Comparison of ENCODE assay signal across 29 mouse cellular contexts in the genomic region with DNA sequence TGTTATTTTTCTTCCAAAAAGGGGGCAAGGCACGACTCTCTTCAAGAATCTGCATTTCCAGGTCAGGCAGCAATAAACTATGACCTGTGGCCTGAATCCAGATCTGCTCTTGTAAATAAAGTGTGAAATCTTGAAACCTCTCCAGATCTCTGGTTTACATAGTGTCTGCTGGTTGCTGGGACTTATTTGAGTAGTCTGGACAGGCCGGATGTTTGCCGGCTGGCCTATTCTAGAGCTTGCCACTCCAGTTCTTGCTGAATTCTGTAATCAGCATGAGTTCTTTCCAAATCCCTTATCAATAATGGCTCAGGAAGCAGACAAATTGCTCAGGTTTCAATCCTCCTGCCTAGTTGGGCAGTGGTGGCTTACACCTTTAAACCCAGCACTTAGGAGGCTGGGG. TPM values are rescaled to one million over a fixed set of nuclear protein-coding genes. Genes with fewer than 3 reads are reported as not detected.
DNase-seq lines count a peak whose midpoint lies in the region; ATAC-seq and TF ChIP-seq lines count a peak whose summit lies in the region.
"Had no signal": no experiment of that assay in that cellular context is flagged by ENCODE, and none has a peak within 500 bp of the region (broad histone marks: within the 10 kb centered on the region; RNA-seq: fewer than 3 reads in every experiment).

No protein-coding gene starts in this region.

- DNase-seq in liver, embryonic 11.5 days (ENCODE audit: low spot score): no peak
- no peak for DNase-seq in right cerebral cortex, postnatal 36 days (ENCODE audit: low spot score in 2 of 2)
- no peak for DNase-seq in left cerebral cortex, adult 18-20 months (ENCODE audit: low spot score in 2 of 2)
- DNase-seq: adrenal gland, postnatal 14 days; cerebellum, postnatal 25 days; embryo, embryonic 11 days; gastrocnemius, postnatal 36 days; heart, postnatal 4 days; right cerebral cortex, adult 18-20 months; thymus, postnatal 4 days had no signal

- TF ChIP-seq CTCF in intestine, postnatal 0 days (IDR thresholded peaks at IDR 0.05; ENCODE audit: low read depth): no peak

- 40% methylated on average over 3 of the region's 3 CpGs for WGBS in intestine, embryonic 16.5 days
- WGBS in intestine, postnatal 0 days: 40% methylated on average over 3 of the region's 3 CpGs
- WGBS in liver, embryonic 16.5 days (ENCODE audit: insufficient replicate concordance): 56% methylated on average over 3 of the region's 3 CpGs
- 64% methylated on average over 3 of the region's 3 CpGs for WGBS in liver, embryonic 11.5 days
- WGBS in lung, embryonic 15.5 days: 25% methylated on average over 3 of the region's 3 CpGs
- WGBS in stomach, embryonic 16.5 days: 23% methylated on average over 3 of the region's 3 CpGs

- no peak overlapping the region for H3K27ac ChIP-seq in intestine, embryonic 16.5 days (ENCODE audit: low read length)
- no peak overlapping the region for H3K27ac ChIP-seq in intestine, postnatal 0 days (ENCODE audit: low read depth, low read length)
- H3K27ac ChIP-seq in liver, embryonic 16.5 days (ENCODE audit: low read length): no peak overlapping the region; the same call in 1 of the 2 replicates
- H3K27ac ChIP-seq in liver, embryonic 11.5 days (ENCODE audit: low read depth, low read length): no peak overlapping the region
- no peak overlapping the region for H3K27ac ChIP-seq in lung, embryonic 15.5 days
- no peak overlapping the region for H3K27ac ChIP-seq in stomach, embryonic 16.5 days (ENCODE audit: low read length)
- H3K27ac ChIP-seq: heart, embryonic 15.5 days; macrophage; midbrain, embryonic 12.5 days; neural tube, embryonic 13.5 days had no signal

- peak; percentile 58; the same call in 1 of the 2 replicates for ATAC-seq in intestine, embryonic 16.5 days
- no peak for ATAC-seq in intestine, postnatal 0 days
- ATAC-seq in liver, embryonic 16.5 days (ENCODE audit: low read depth): peak; percentile 74
- ATAC-seq in liver, embryonic 11.5 days (replicated peaks; ENCODE audit: low FRiP score): no peak
- ATAC-seq in lung, embryonic 15.5 days (ENCODE audit: borderline replicate concordance, extremely low read depth, low FRiP score, low TSS enrichment): 0 out of 2 replicates have a peak, but pooled peaks have one; percentile 58
- peak; percentile 54 for ATAC-seq in stomach, embryonic 16.5 days (ENCODE audit: insufficient read depth, low FRiP score)
- ATAC-seq: activated CD4-positive, CD25-positive, alpha-beta regulatory T cell, adult 4 months; forebrain, embryonic 16.5 days; hindbrain, embryonic 16.5 days had no signal

- H3K9ac ChIP-seq in intestine, embryonic 16.5 days (ENCODE audit: low read depth, low read length): no peak overlapping the region
- no peak overlapping the region for H3K9ac ChIP-seq in intestine, postnatal 0 days (ENCODE audit: low read depth, low read length)
- H3K9ac ChIP-seq in liver, embryonic 16.5 days (ENCODE audit: low read depth, low read length): no peak overlapping the region
- H3K9ac ChIP-seq in liver, embryonic 11.5 days (ENCODE audit: low read depth, low read length): no peak overlapping the region
- H3K9ac ChIP-seq in lung, embryonic 15.5 days: no peak overlapping the region
- H3K9ac ChIP-seq in stomach, embryonic 16.5 days (ENCODE audit: low read length): no peak overlapping the region
- H3K9ac ChIP-seq: heart, embryonic 15.5 days; midbrain, embryonic 12.5 days; neural tube, embryonic 13.5 days had no signal

- H3K9me3 ChIP-seq in intestine, embryonic 16.5 days (ENCODE audit: control insufficient read depth, low read length): no peaks in the 10 kb centered on the region
- H3K9me3 ChIP-seq in intestine, postnatal 0 days (ENCODE audit: control insufficient read depth): no peaks in the 10 kb centered on the region
- H3K9me3 ChIP-seq in liver, embryonic 16.5 days (replicated peaks; ENCODE audit: control insufficient read depth, low read length): no peaks in the 10 kb centered on the region
- H3K9me3 ChIP-seq in liver, embryonic 11.5 days (ENCODE audit: control insufficient read depth, low read length): no peaks in the 10 kb centered on the region
- H3K9me3 ChIP-seq in lung, embryonic 15.5 days: no peaks in the 10 kb centered on the region
- no peaks in the 10 kb centered on the region for H3K9me3 ChIP-seq in stomach, embryonic 16.5 days (replicated peaks; ENCODE audit: control insufficient read depth, low read length)
- H3K9me3 ChIP-seq: G1E; heart, embryonic 15.5 days; midbrain, embryonic 12.5 days; neural tube, embryonic 13.5 days had no signal

- H3K4me2 ChIP-seq in intestine, embryonic 16.5 days (ENCODE audit: low read depth, low read length): no peak overlapping the region
- H3K4me2 ChIP-seq in intestine, postnatal 0 days (replicated peaks; ENCODE audit: low read depth): no peak overlapping the region
- no peak overlapping the region for H3K4me2 ChIP-seq in liver, embryonic 16.5 days (ENCODE audit: low read depth, low read length)
- no peak overlapping the region for H3K4me2 ChIP-seq in liver, embryonic 11.5 days
- no peak overlapping the region for H3K4me2 ChIP-seq in lung, embryonic 15.5 days
- no peak overlapping the region for H3K4me2 ChIP-seq in stomach, embryonic 16.5 days (ENCODE audit: low read depth, low read length)
- H3K4me2 ChIP-seq: heart, embryonic 15.5 days; midbrain, embryonic 12.5 days; neural tube, embryonic 13.5 days had no signal

- H3K4me1 ChIP-seq in intestine, embryonic 16.5 days (ENCODE audit: control insufficient read depth, insufficient read depth, low read length): no peaks in the 10 kb centered on the region
- H3K4me1 ChIP-seq in intestine, postnatal 0 days (replicated peaks; ENCODE audit: control insufficient read depth, insufficient read depth, low read length): no peaks in the 10 kb centered on the region
- no peaks in the 10 kb centered on the region for H3K4me1 ChIP-seq in liver, embryonic 16.5 days (ENCODE audit: control insufficient read depth, low read depth, low read length)
- H3K4me1 ChIP-seq in liver, embryonic 11.5 days (replicated peaks; ENCODE audit: control insufficient read depth, insufficient read depth, low read length): no peaks in the 10 kb centered on the region
- peaks cover 12% of the 10 kb centered on the region; the same call in 1 of the 2 replicates for H3K4me1 ChIP-seq in lung, embryonic 15.5 days
- peaks cover 4% of the 10 kb centered on the region; the same call in 1 of the 2 replicates for H3K4me1 ChIP-seq in stomach, embryonic 16.5 days (ENCODE audit: control insufficient read depth, insufficient read depth, low read length)
- H3K4me1 ChIP-seq: heart, embryonic 15.5 days; midbrain, embryonic 12.5 days had no signal

- H3K27me3 ChIP-seq in intestine, embryonic 16.5 days (replicated peaks; ENCODE audit: control insufficient read depth, insufficient read depth, low read length): no peaks in the 10 kb centered on the region
- H3K27me3 ChIP-seq in intestine, postnatal 0 days (replicated peaks; ENCODE audit: control insufficient read depth, insufficient read depth, low read length): no peaks in the 10 kb centered on the region
- no peaks in the 10 kb centered on the region for H3K27me3 ChIP-seq in liver, embryonic 16.5 days (ENCODE audit: control insufficient read depth, insufficient read depth, low read depth, low read length)
- H3K27me3 ChIP-seq in liver, embryonic 11.5 days (replicated peaks; ENCODE audit: control insufficient read depth, insufficient read depth, low read length): no peaks in the 10 kb centered on the region
- no peaks in the 10 kb centered on the region for H3K27me3 ChIP-seq in lung, embryonic 15.5 days
- no peaks in the 10 kb centered on the region for H3K27me3 ChIP-seq in stomach, embryonic 16.5 days (ENCODE audit: control insufficient read depth, insufficient read depth, low read length)
- H3K27me3 ChIP-seq: heart, embryonic 15.5 days had no signal

- no peak overlapping the region for H3K4me3 ChIP-seq in intestine, embryonic 16.5 days (ENCODE audit: low read length)
- no peak overlapping the region for H3K4me3 ChIP-seq in intestine, postnatal 0 days (ENCODE audit: low read depth, low read length)
- H3K4me3 ChIP-seq in liver, embryonic 16.5 days (ENCODE audit: low read depth, low read length): no peak overlapping the region
- no peak overlapping the region for H3K4me3 ChIP-seq in liver, embryonic 11.5 days (ENCODE audit: low read depth, low read length)
- no peak overlapping the region for H3K4me3 ChIP-seq in lung, embryonic 15.5 days
- H3K4me3 ChIP-seq in stomach, embryonic 16.5 days (replicated peaks; ENCODE audit: low read length): no peak overlapping the region
- H3K4me3 ChIP-seq: heart, embryonic 15.5 days; midbrain, embryonic 12.5 days; neural tube, embryonic 13.5 days had no signal

- H3K36me3 ChIP-seq in intestine, embryonic 16.5 days (ENCODE audit: control insufficient read depth, insufficient read depth, low read length): no peaks in the 10 kb centered on the region
- no peaks in the 10 kb centered on the region for H3K36me3 ChIP-seq in intestine, postnatal 0 days (ENCODE audit: control insufficient read depth, insufficient read depth)
- H3K36me3 ChIP-seq in liver, embryonic 16.5 days (ENCODE audit: control insufficient read depth, insufficient read depth): no peaks in the 10 kb centered on the region
- no peaks in the 10 kb centered on the region for H3K36me3 ChIP-seq in liver, embryonic 11.5 days (ENCODE audit: control insufficient read depth, insufficient read depth, low read length)
- H3K36me3 ChIP-seq in lung, embryonic 15.5 days: no peaks in the 10 kb centered on the region
- H3K36me3 ChIP-seq in stomach, embryonic 16.5 days (ENCODE audit: control insufficient read depth, insufficient read depth, low read length): no peaks in the 10 kb centered on the region
- H3K36me3 ChIP-seq: G1E; heart, embryonic 15.5 days; midbrain, embryonic 12.5 days; neural tube, embryonic 13.5 days had no signal

RNA-seq across cellular contexts. Expression of gene Gtsf1l, which starts 8.1 kb away (rescaled TPM):
- not detected in 2 replicates for polyA plus RNA-seq in intestine, embryonic 16.5 days (2015; fragmentation: Nextera tagmentation; extraction: Ambion mirVana)
- polyA plus RNA-seq in intestine, postnatal 0 days (2015; fragmentation: Nextera tagmentation; extraction: Ambion mirVana): not detected in 2 replicates
- 0.11 TPM in 1 of 2 replicates, not detected in the other for polyA plus RNA-seq in liver, embryonic 16.5 days (2015; fragmentation: Nextera tagmentation; extraction: Ambion mirVana)
- polyA plus RNA-seq in liver, embryonic 11.5 days (2014; fragmentation: Nextera tagmentation; extraction: Ambion mirVana): not detected in 2 replicates
- not detected in 2 replicates for polyA plus RNA-seq in lung, embryonic 15.5 days (2015; fragmentation: Nextera tagmentation; extraction: Ambion mirVana)
- polyA plus RNA-seq in stomach, embryonic 16.5 days (2015; fragmentation: Nextera tagmentation; extraction: Ambion mirVana): not detected in 2 replicates
- not detected for total RNA-seq in left cerebral cortex, adult 18-20 months (2021)
- total RNA-seq: adrenal gland, postnatal 14 days; gastrocnemius, postnatal 36 days; heart, adult 8-10 months; heart, postnatal 4 days; left cerebral cortex, adult 8-10 months had no signal
- polyA plus RNA-seq: activated CD4-positive, CD25-positive, alpha-beta regulatory T cell, adult 4 months; brain, embryonic 14.5 days; embryonic facial prominence, embryonic 14.5 days; forebrain, embryonic 16.5 days; G1E; heart, embryonic 15.5 days; hindbrain, embryonic 16.5 days; limb, embryonic 11.5 days; macrophage; midbrain, embryonic 12.5 days; neural tube, embryonic 13.5 days; small intestine, adult 2 months had no signal

RNA-seq across cellular contexts. Expression of gene Mybl2, which starts 41.3 kb away (rescaled TPM):
- 18.0 and 19.0 TPM in 2 replicates for polyA plus RNA-seq in intestine, embryonic 16.5 days (2015; fragmentation: Nextera tagmentation; extraction: Ambion mirVana)
- polyA plus RNA-seq in intestine, postnatal 0 days (2015; fragmentation: Nextera tagmentation; extraction: Ambion mirVana): 4.4 and 5.1 TPM in 2 replicates
- 37.8 and 39.5 TPM in 2 replicates for polyA plus RNA-seq in liver, embryonic 16.5 days (2015; fragmentation: Nextera tagmentation; extraction: Ambion mirVana)
- polyA plus RNA-seq in liver, embryonic 11.5 days (2014; fragmentation: Nextera tagmentation; extraction: Ambion mirVana): 69.2 and 70.9 TPM in 2 replicates
- polyA plus RNA-seq in lung, embryonic 15.5 days (2015; fragmentation: Nextera tagmentation; extraction: Ambion mirVana): 30.3 and 31.8 TPM in 2 replicates
- polyA plus RNA-seq in stomach, embryonic 16.5 days (2015; fragmentation: Nextera tagmentation; extraction: Ambion mirVana): 19.0 and 19.6 TPM in 2 replicates
- 1 to 10 TPM in 1 of 2 experiments, under 1 TPM in 1; 0.59 to 2.2 TPM for total RNA-seq in left cerebral cortex, adult 18-20 months (2021)

Comparison
In these comparisons a context has a peak if more than half of its experiments do, and no peak if none do; other contexts are left out.
1. ATAC-seq: peak in intestine, embryonic 16.5 days (single experiment), liver, embryonic 16.5 days (single experiment), lung, embryonic 15.5 days (single experiment) and stomach, embryonic 16.5 days (single experiment); none in intestine, postnatal 0 days (single experiment) and liver, embryonic 11.5 days (single experiment).